Mouse (Mus musculus) embryonic fibroblast, embryonic 13.5 days (primary cell): ENCODE measurements around the gene Nek9. TPM values are rescaled to one million over a fixed set of nuclear protein-coding genes. Genes with fewer than 3 reads are reported as not detected.
"Not testable (repeated sequence)": the region's sequence is repeated elsewhere in the genome, so short reads cannot be mapped to it uniquely, and the experiment has no call there.

Experiments
- H3K27ac ChIP-seq: 2 replicates; pipeline ENCODE4 v1.5.1; 2012; ENCODE audit warnings: low read length, control low read depth, inconsistent platforms; ENCODE audit not compliant: insufficient read depth
- H3K4me1 ChIP-seq: 2 replicates; pipeline ENCODE4 v1.6.1; 2011; ENCODE audit warnings: low read length; ENCODE audit not compliant: control insufficient read depth, insufficient read depth
- H3K4me3 ChIP-seq: 2 replicates; pipeline ENCODE4 v1.5.1; 2011; ENCODE audit warnings: mild to moderate bottlenecking, control low read depth, low read length; ENCODE audit not compliant: insufficient read depth
- CTCF ChIP-seq: IDR thresholded peaks from 2 replicates; pipeline ENCODE4 v1.5.1; 2011; ENCODE audit warnings: mild to moderate bottlenecking, control low read depth, low read length, moderate library complexity, borderline replicate concordance; ENCODE audit not compliant: insufficient read depth
- POLR2A ChIP-seq: IDR thresholded peaks from 2 replicates; pipeline ENCODE4 v1.6.1; 2011; ENCODE audit warnings: low read depth, mild to moderate bottlenecking, control low read depth, low read length, moderate library complexity
- polyA plus RNA-seq: library from polyadenylated mRNA; stranded (reverse); fragments of >200 nt; gene quantifications from 2 replicates; pipeline ENCODE4 v1.2.4, GENCODE M21; 2011; ENCODE audit warnings: low read depth; ENCODE audit not compliant: missing spikeins, insufficient read length

Gene Nek9
- polyA plus RNA-seq, 1 experiment, result 65.8 TPM

DNA sequence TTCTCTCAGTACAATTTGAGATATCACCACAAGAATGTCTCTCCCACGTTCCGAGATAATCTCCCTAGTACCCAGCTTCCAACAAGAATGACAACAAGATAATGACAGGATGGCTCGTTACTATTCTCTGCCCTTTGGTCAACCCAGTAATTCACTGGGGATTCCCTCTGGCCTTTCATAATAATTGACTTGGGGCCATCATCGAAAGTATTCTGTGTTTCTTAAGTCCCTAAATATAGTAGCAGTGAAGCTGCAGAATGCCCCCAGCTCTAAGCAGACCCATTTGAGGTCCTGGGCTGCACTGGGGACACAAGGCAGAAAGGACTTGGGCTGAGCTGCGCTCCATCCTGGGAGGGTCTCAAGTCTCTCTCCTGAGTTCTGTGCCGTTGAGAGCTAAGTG lies 46.9 kb downstream of the Nek9 start:
- Histone ChIP-seq H3K27ac (no peak overlapping the region), H3K4me3 (no peak overlapping the region)
- TF ChIP-seq CTCF (no peak), POLR2A (no peak)

DNA sequence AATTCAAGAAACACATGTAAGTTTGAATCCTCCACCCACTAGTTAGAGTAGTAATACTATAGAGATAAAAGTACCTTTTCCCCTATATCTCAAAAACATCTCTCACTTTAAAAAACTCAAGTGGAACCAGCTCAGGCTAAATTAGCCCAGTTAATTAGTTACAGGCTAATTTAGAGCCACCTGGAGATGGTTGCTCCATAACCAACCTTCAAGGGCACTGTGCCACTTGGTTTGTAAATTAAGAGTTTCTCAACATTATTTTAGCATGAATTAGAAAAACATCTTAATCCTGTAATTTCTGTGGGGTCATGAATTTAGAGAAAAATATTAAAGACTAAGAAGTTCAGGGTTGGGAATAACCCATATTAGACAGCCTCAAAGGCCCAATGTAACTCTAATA lies 47.6 kb downstream of the Nek9 start:
- Histone ChIP-seq H3K4me1 (peaks cover 3% of the 10 kb centered on the region; the same call in 1 of the 2 replicates), H3K4me3 (no peak overlapping the region), H3K27ac (no peak overlapping the region)
- TF ChIP-seq POLR2A, result no peak
- TF ChIP-seq CTCF, result no peak

More for the DNA sequence above, 46.9 kb downstream of the Nek9 start:
- H3K4me1 ChIP-seq, result peaks cover 3% of the 10 kb centered on the region; the same call in 1 of the 2 replicates

DNA sequence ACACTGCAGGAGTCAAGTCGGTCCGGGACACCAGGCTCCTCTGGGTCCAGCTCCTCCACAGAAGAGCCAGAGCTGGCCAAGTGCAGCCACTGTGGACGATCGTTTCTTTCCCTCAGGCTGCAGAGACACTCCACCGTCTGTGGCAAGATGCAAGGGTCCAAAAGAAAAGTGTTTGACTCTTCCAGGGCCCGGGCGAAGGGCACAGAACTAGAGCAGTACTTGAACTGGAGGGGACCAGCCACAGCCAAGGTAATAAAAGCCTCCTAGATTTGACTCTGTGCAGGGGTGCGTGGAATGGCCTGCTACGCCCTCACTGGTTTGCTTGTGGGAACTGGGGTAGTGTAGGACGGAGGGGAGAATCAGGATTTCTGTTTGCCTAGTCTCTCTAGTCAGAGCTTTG lies 48.5 kb downstream of the Nek9 start:
- TF ChIP-seq POLR2A, result no peak
- no peak for TF ChIP-seq CTCF
- H3K27ac ChIP-seq, result no peak overlapping the region
- peaks cover 3% of the 10 kb centered on the region; the same call in 1 of the 2 replicates for H3K4me1 ChIP-seq
- no peak overlapping the region for H3K4me3 ChIP-seq

GRCm38 (mm10) chr12:85289157-85290000 lies 49.8 kb downstream of the Nek9 start:
- Histone ChIP-seq H3K27ac (peak overlapping the region; percentile 37), H3K4me1 (peaks cover 3% of the 10 kb centered on the region; the same call in 1 of the 2 replicates), H3K4me3 (peak overlapping the region; percentile 43; the same call in 1 of the 2 replicates)
- TF ChIP-seq POLR2A, result no peak

- Histone ChIP-seq H3K4me3 (peak within 1 kb of the TSS; percentile 54), H3K4me1 (peaks cover 3% of the 10 kb centered on the region; the same call in 1 of the 2 replicates), H3K27ac (peak within 1 kb of the TSS; percentile 60)
- 0 out of 2 replicates have a peak, but pooled peaks have one; percentile 33 for TF ChIP-seq POLR2A
- no peak for TF ChIP-seq CTCF
Measured at GRCm38 (mm10) chr12:85288486-85289156, 50.5 kb downstream of the Nek9 start, which contains the start of gene Zc2hc1c. Gene Zc2hc1c (plus strand): TSS chr12:85288591.

- peaks cover 3% of the 10 kb centered on the region; the same call in 1 of the 2 replicates for H3K4me1 ChIP-seq
- TF ChIP-seq CTCF (no peak), POLR2A (peak; percentile 24; the same call in 1 of the 2 replicates)
- H3K27ac ChIP-seq, result peak within 1 kb of the TSS; percentile 60
- peak within 1 kb of the TSS; percentile 54 for H3K4me3 ChIP-seq
Measured at GRCm38 (mm10) chr12:85287809-85288485, 51.2 kb downstream of the Nek9 start, which contains the start of gene Acyp1. Gene Acyp1 (minus strand): TSS chr12:85288438.

GRCm38 (mm10) chr12:85286941-85287340 lies 52.2 kb downstream of the Nek9 start:
- H3K4me3 ChIP-seq, result no peak overlapping the region

GRCm38 (mm10) chr12:85284996-85285395 lies 54.2 kb downstream of the Nek9 start:
- H3K27ac ChIP-seq, result no peak overlapping the region
- H3K4me1 ChIP-seq, result peaks cover 3% of the 10 kb centered on the region; the same call in 1 of the 2 replicates
- TF ChIP-seq POLR2A (no peak), CTCF (no peak)
- H3K4me3 ChIP-seq, result no peak overlapping the region

More at GRCm38 (mm10) chr12:85286941-85287340, 52.2 kb downstream of the Nek9 start:
- Histone ChIP-seq H3K27ac (no peak overlapping the region), H3K4me1 (peaks cover 3% of the 10 kb centered on the region; the same call in 1 of the 2 replicates)
- TF ChIP-seq CTCF (peak; percentile 49; the same call in 1 of the 2 replicates), POLR2A (no peak)

- no peak overlapping the region for H3K4me3 ChIP-seq
- peaks cover 3% of the 10 kb centered on the region; the same call in 1 of the 2 replicates for H3K4me1 ChIP-seq
- TF ChIP-seq POLR2A, result no peak
- TF ChIP-seq CTCF, result no peak
- H3K27ac ChIP-seq, result no peak overlapping the region
Measured at GRCm38 (mm10) chr12:85284331-85284730, 54.8 kb downstream of the Nek9 start.

- H3K27ac ChIP-seq, H3K4me3 ChIP-seq, H3K4me1 ChIP-seq: not testable (repeated sequence)
Measured at GRCm38 (mm10) chr12:85281756-85282155, 57.4 kb downstream of the Nek9 start.
